Mouse (Mus musculus): ENCODE results near the gene Ankmy1. TPM values are rescaled to one million over a fixed set of nuclear protein-coding genes. Genes with fewer than 3 reads are reported as not detected.

The Ankmy1 gene
- polyA plus RNA-seq, 1 experiment from 2014 or later: 0.23 TPM

DNA sequence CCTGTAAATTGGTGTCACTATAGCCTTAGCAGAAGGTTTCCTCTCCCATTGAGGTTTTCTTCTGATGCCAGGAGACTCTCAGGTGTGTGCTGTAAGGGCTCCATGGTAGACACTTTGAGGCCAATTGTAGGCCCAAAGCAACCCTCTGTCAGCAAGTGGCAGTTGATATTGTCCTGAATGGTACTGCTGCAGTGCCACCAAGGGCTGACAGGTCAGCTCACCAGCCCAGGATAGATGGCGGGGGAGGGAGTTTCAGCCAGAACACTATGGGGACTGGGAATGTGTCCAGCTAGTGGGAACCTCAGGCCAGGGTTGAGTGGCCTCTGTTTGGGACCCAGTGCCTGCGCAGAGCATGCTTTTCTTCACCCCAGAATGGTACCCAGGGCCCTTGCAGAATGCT lies 50.3 kb downstream of the Ankmy1 start:
- Histone ChIP-seq H3K4me3 (no peak overlapping the region), H3K36me3 (peaks cover 57% of the 10 kb centered on the region)

DNA sequence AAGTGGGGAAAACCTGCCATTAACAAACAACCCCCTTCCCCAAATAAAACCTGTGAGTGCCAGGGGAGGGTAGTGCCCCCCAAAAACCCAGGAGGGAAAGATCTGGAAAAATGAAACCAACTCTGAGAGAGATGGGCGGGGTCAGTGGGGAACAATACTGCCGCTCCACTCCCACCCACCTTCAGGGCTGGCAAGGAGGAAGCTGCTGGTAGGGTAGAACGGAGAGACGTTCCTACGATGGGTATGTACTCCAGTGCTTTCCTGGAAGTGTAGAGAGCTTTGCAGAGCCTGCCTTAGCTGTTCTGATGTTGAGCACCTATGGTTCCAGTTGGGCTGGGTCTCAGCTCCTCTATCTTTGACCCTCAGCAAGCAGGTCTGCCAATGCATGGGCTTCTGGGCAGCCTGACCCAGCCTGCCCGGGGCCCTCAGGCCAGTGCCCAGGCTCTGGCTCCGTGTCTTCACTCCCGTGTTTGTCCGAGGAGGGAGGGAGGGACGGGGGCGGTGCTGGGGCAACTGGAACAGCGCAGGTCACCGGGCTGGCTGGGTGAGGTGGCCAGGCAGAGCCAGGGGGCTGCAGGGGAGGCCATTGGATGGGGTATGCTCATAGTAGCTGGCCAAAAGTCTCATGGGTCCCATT lies 52.6 kb downstream of the Ankmy1 start:
- peaks cover 61% of the 10 kb centered on the region for H3K4me1 ChIP-seq (replicated peaks)
- peak overlapping the region; percentile 60 for H3K4me3 ChIP-seq
- H3K4me2 ChIP-seq: peak overlapping the region; percentile 74
- no peaks in the 10 kb centered on the region for H3K27me3 ChIP-seq
- peak overlapping the region; percentile 96 for H3K27ac ChIP-seq
- H3K36me3 ChIP-seq: peaks cover 33% of the 10 kb centered on the region
- H3K9ac ChIP-seq: peak overlapping the region; percentile 92
- no peaks in the 10 kb centered on the region for H3K9me3 ChIP-seq
- no peak for ATAC-seq (ENCODE audit: low FRiP score)
- WGBS: 55% methylated on average over 13 of the region's 13 CpGs

More for the DNA sequence above, 50.3 kb downstream of the Ankmy1 start:
- Histone ChIP-seq H3K4me2 (no peak overlapping the region), H3K9ac (peak overlapping the region; percentile 46; the same call in 1 of the 2 replicates), H3K27ac (no peak overlapping the region), H3K9me3 (no peaks in the 10 kb centered on the region), H3K4me1 (replicated peaks) (peaks cover 48% of the 10 kb centered on the region), H3K27me3 (no peaks in the 10 kb centered on the region)
- ATAC-seq (ENCODE audit: low FRiP score): no peak
- 94% methylated on average over 2 of the region's 2 CpGs for WGBS

DNA sequence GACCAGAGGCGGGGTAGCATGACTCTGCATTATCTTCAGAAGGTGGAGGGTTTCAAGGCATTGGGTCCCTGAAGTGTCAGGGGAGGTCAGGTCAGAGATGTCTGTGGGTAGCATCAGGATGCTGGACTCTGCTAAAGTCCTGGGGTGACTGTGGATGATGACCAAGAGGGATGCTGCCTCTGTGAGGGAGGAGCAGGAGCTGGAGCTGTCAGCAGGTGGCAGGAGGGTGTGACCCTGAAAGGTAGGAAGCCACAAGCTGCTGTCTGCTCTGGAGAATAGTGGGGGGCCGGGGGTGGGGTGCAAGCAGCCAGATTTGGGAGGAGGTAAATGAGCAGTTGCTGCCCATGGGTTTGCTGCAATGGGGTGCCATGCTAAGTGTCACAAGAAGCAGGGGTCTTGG lies 53.2 kb downstream of the Ankmy1 start:
- Histone ChIP-seq H3K4me2 (peak overlapping the region; percentile 74), H3K4me1 (replicated peaks) (peaks cover 61% of the 10 kb centered on the region), H3K9ac (peak overlapping the region; percentile 92), H3K27me3 (no peaks in the 10 kb centered on the region), H3K36me3 (peaks cover 27% of the 10 kb centered on the region), H3K27ac (peak overlapping the region; percentile 96), H3K9me3 (no peaks in the 10 kb centered on the region), H3K4me3 (peak overlapping the region; percentile 60)
- 69% methylated on average over 2 of the region's 2 CpGs for WGBS
- no peak for ATAC-seq (ENCODE audit: low FRiP score)

DNA sequence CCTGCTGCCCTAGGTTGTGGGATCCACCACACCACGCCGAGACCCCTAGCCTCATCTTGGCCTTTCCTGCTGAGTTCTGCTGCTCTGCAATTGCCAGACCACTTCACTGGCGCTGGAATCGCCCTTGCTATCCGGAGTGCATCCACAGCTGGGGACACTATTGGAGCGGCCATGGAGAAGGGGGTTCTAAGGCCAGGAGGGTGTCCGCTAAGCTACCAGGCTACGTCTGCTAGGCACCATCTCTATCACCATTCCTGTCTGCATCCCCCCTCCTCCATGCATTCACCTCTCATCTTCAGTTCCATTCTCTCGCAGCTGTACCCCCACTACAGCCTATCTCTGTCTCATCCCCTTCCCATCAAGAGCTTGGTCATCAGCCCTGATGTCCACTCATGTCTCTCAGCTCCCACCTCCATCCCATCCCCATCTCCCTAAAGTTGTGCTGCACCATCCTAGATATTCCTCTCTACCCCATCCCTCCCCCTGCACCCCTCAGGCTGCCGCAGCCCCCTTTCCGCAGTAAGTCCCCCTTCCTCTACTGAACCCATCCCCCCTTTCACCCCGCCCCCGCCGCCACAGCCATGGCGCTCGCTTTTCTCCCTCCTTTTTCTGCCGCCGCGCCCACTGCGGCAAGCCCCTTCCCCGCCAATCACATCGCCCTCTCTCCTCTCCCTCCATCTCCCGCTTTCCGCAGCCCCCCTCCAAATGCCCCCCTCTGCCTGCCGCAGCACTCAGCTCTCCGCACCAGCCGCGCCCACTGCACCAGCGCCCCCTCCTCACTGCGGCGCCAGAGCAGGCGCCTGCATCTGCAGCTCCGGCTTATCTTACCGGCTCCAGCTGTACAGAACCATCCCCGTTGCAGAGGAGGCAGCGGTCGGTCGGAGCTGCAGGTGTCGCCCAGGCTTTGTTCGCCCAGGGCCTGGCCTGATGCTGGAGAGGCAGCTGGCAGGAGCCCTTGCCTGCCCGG lies 54.5 kb downstream of the Ankmy1 start:
- H3K4me1 ChIP-seq (replicated peaks): peaks cover 69% of the 10 kb centered on the region
- WGBS: 7% methylated on average over 39 of the region's 41 CpGs

DNA sequence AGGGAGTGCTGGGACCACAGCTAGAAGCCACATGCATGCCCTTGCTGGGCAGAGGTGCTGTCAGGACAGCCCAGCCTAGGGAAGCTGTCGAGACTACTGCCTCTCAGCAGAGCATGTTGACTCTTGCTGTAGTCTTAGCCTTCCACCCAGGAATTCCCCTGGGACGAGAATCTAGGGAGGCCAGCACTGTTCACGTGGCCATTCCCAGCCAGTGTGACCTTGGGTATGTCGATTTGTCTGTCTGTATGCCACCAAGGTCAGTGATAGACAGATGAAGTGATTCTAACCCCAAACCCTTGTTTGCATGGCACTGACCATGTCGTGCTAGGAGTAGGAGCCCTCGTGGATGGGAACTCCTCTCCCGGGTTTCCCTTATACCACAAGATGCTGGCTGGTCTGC lies 56.8 kb downstream of the Ankmy1 start:
- WGBS: 81% methylated on average over 7 of the region's 7 CpGs
- no peaks in the 10 kb centered on the region for H3K9me3 ChIP-seq
- no peak for ATAC-seq (ENCODE audit: low FRiP score)
- H3K36me3 ChIP-seq: peaks cover 9% of the 10 kb centered on the region; the same call in 1 of the 2 replicates
- no peak overlapping the region for H3K27ac ChIP-seq
- H3K27me3 ChIP-seq: no peaks in the 10 kb centered on the region
- peaks cover 56% of the 10 kb centered on the region for H3K4me1 ChIP-seq (replicated peaks)
- H3K4me3 ChIP-seq: no peak overlapping the region
- H3K9ac ChIP-seq: no peak overlapping the region
- no peak overlapping the region for H3K4me2 ChIP-seq

More for the DNA sequence above, 54.5 kb downstream of the Ankmy1 start:
- no peaks in the 10 kb centered on the region for H3K27me3 ChIP-seq
- peak overlapping the region; percentile 74 for H3K4me2 ChIP-seq
- H3K9ac ChIP-seq: peak overlapping the region; percentile 92
- peak overlapping the region; percentile 96 for H3K27ac ChIP-seq
- no peaks in the 10 kb centered on the region for H3K9me3 ChIP-seq
- H3K4me3 ChIP-seq: peak overlapping the region; percentile 60
- peaks cover 19% of the 10 kb centered on the region for H3K36me3 ChIP-seq
- ATAC-seq (ENCODE audit: low FRiP score): peak; percentile 78

DNA sequence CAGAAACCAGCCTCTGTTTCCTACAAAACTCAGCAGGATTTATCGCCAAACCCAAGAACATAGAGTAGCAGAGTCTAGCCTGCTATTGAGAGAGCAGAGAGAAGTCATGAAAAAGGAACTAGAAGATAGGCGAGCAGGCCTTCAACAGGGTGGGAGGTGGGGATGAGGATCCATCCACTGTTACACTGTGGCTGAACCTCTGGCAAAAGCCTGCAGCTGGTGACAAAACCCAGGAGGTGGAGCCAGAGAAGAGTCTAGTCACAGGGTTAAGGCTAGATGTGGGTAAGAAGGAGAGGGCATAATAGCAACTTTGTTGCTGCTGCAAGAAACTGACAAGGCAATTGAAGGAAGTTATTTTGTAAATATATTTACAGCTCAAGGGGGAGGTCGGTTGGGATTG lies 61.3 kb downstream of the Ankmy1 start:
- ATAC-seq (ENCODE audit: low FRiP score): no peak
- Histone ChIP-seq H3K4me2 (no peak overlapping the region), H3K27me3 (no peaks in the 10 kb centered on the region), H3K4me1 (replicated peaks) (peaks cover 39% of the 10 kb centered on the region), H3K36me3 (peaks cover 10% of the 10 kb centered on the region), H3K27ac (no peak overlapping the region), H3K9ac (no peak overlapping the region), H3K9me3 (no peaks in the 10 kb centered on the region), H3K4me3 (no peak overlapping the region)
- WGBS: 76% methylated on average over 3 of the region's 3 CpGs

DNA sequence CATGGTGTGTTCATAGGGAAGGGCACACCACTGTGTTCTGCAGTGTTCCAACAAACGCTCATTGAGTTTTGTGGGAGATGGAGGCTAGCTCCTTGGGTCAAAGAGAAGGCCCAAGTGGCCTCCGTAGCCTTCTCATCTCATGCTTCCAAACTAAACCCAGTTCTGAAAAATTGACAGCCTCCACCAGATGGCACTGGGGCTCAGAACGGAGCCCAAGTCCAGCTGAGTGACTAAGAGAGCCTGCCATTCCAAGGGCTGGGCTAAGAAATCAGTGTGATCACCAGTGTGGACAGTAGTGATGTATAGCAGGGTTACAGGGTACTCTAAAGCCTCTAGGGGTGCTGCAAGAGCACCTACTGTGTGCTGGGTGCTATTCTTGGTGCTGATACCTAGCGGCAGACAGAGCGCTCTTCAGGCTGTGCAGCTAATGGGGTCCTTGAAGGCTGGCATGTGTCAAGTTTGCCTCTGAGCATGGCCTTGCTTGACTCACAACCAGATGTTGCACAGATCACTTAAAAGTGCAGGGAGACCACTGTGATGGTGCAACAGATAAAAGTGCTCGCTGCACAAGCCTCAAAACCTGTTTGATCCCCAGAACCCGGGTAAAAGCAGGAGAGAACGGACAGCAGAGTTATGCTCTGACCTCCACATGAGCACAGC lies 62.3 kb downstream of the Ankmy1 start:
- ATAC-seq (ENCODE audit: low FRiP score): no peak
- Histone ChIP-seq H3K4me2 (no peak overlapping the region), H3K4me3 (no peak overlapping the region), H3K27me3 (no peaks in the 10 kb centered on the region), H3K9ac (no peak overlapping the region), H3K9me3 (no peaks in the 10 kb centered on the region), H3K4me1 (replicated peaks) (peaks cover 46% of the 10 kb centered on the region), H3K27ac (no peak overlapping the region), H3K36me3 (peaks cover 20% of the 10 kb centered on the region)
- WGBS: 85% methylated on average over 8 of the region's 8 CpGs

DNA sequence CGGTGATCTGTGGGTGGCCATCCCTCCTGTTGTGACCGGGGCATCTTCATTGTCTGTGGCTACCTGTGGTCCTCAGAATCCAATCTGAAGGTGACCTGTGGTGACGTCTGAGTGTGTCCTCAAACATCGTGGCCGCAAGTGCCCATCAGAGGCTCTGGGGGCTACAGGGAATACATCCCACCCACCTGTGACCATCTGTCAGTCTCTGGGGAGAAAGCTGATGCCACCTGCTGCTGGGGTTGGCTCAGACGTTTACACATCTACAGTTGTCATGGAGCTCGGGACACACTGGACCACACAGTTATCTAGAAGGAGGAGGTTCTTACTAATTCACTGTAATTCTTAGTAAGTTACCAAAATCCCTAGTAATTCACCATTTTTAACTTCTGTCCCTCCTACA lies 63.5 kb downstream of the Ankmy1 start:
- Histone ChIP-seq H3K9ac (no peak overlapping the region), H3K27me3 (no peaks in the 10 kb centered on the region), H3K4me1 (replicated peaks) (peaks cover 56% of the 10 kb centered on the region), H3K27ac (no peak overlapping the region), H3K9me3 (no peaks in the 10 kb centered on the region), H3K4me2 (no peak overlapping the region), H3K36me3 (peaks cover 21% of the 10 kb centered on the region), H3K4me3 (no peak overlapping the region)
- ATAC-seq (ENCODE audit: low FRiP score): no peak
- WGBS: 75% methylated on average over 7 of the region's 7 CpGs

DNA sequence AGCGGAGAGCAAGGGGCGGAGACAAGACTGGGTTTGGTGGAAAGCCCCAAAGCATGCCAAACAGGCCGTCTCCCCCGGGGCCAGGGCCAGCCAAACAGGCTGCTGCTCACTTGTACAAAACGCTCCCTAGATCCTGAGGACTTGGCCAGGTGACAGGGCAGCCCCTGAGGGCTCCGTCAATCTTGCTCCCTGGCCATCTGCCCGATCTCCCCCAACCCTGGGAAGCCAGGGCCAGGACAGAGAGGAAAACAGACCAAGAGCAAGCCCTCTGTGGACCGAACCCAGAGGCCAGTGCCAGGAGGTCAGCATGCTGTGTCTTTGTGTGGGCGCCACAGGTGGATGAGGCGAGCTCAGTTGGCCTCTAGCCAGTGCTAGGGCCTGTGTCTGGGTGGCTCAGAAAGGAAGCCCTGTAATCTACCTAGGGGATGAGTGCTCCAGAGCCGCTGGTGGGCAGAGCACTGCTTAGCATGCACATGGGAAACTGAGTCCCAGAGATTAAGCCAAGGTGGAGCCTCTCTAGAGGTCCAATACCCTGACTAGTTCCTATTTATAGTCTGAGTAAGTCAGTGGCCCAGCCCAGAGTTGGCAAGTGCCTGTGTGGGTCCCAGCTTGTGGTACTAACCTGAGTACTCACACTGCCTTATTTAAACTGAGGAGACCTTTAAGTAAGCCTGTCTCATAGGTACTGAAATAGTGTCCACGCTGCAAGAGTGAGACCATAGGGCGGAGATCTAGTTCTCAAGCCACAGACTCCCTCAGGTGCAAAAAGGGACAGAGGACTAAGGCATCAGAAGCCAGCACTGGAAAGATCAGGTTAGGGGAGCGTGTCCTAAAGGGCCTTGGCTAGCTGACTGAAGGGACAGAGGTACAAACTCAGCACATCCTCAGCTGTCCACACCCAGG lies 64.5 kb downstream of the Ankmy1 start:
- no peaks in the 10 kb centered on the region for H3K9me3 ChIP-seq
- H3K4me1 ChIP-seq (replicated peaks): peaks cover 60% of the 10 kb centered on the region
- H3K27ac ChIP-seq: no peak overlapping the region; the same call in 1 of the 2 replicates
- H3K4me2 ChIP-seq: no peak overlapping the region
- WGBS: 69% methylated on average over 14 of the region's 14 CpGs
- ATAC-seq (ENCODE audit: low FRiP score): peak; percentile 4; the same call in 1 of the 2 replicates
- H3K36me3 ChIP-seq: peaks cover 16% of the 10 kb centered on the region
- no peak overlapping the region for H3K4me3 ChIP-seq
- no peaks in the 10 kb centered on the region for H3K27me3 ChIP-seq
- peak overlapping the region; percentile 39; the same call in 1 of the 2 replicates for H3K9ac ChIP-seq

DNA sequence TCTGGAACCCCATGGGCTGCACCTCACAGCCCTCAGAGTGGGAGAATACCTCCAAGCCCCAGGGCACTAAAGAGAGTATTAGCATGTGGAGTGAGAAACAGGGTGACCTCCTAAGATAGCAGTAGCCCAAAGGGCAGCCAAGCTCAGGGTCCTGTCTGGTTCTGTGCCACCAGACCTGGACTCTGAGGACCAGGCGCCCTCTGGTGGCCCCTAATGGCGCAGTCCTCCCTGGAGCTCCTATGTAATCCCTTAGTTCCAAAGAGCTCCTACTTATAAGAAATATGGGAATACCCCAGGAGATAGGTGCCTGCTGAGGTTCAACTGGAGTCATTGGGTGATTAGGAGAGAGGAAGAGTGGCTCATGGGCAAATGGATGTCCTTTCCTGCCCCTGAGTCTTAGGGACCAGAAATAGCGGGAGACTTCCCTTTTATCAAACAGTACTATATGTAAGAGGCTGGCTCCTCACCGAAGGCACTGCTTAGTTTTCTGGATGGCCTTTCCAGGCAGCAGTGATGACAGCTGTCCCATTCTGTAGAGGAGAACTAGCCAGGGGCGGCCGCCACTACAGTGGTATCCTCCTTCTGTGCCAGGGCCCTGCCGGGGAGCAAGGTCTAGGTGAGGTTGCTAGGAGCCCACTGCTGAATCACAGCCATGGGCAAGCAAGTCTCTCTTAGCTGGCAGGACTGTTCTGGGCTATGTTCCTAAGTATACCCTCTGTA lies 68.6 kb downstream of the Ankmy1 start:
- H3K4me2 ChIP-seq: peak overlapping the region; percentile 86
- H3K9me3 ChIP-seq: no peaks in the 10 kb centered on the region
- H3K27me3 ChIP-seq: peaks cover 15% of the 10 kb centered on the region
- H3K4me3 ChIP-seq: peak overlapping the region; percentile 95
- H3K36me3 ChIP-seq: peaks cover 16% of the 10 kb centered on the region
- peak overlapping the region; percentile 97; the same call in 1 of the 2 replicates for H3K9ac ChIP-seq
- peaks cover 75% of the 10 kb centered on the region for H3K4me1 ChIP-seq (replicated peaks)
- no peak overlapping the region for H3K27ac ChIP-seq
- no peak for ATAC-seq (ENCODE audit: low FRiP score)
- WGBS: 65% methylated on average over 7 of the region's 7 CpGs

All from hindbrain, embryonic 13.5 days (tissue).